Mouse (Mus musculus) bone marrow macrophage, adult 2 months (primary cell): ENCODE results near the gene Plxnd1. TPM values are rescaled to one million over a fixed set of nuclear protein-coding genes. Genes with fewer than 3 reads are reported as not detected.
A peak's percentile ranks its signal among the peaks of the same experiment; 100 is the strongest.

Experiments
- H3K27ac ChIP-seq: 2 replicates; pipeline ENCODE4 v1.5.1; 2012; ENCODE audit warnings: low read depth, low read length; ENCODE audit not compliant: insufficient read depth
- H3K4me1 ChIP-seq: 2 replicates; pipeline ENCODE4 v1.6.1; 2012; ENCODE audit warnings: low read length; ENCODE audit not compliant: control insufficient read depth, insufficient read depth
- H3K4me3 ChIP-seq: 2 replicates; pipeline ENCODE4 v1.5.1; 2012; ENCODE audit warnings: mild to moderate bottlenecking, low read length, moderate library complexity; ENCODE audit not compliant: insufficient read depth
- CTCF ChIP-seq: IDR thresholded peaks from 2 replicates; pipeline ENCODE4 v1.5.1; 2012; ENCODE audit warnings: low read depth, mild to moderate bottlenecking, low read length, moderate library complexity
- POLR2A ChIP-seq: IDR thresholded peaks from 2 replicates; pipeline ENCODE4 v1.6.1; 2012; ENCODE audit warnings: mild to moderate bottlenecking, low read depth, low read length, borderline replicate concordance
- polyA plus RNA-seq: library from polyadenylated mRNA; stranded (reverse); fragments of >200 nt; gene quantifications from 2 replicates; pipeline ENCODE4 v1.2.4, GENCODE M21; 2012; ENCODE audit not compliant: missing spikeins, insufficient read depth, insufficient read length

Plxnd1 gene
- polyA plus RNA-seq, 1 experiment, result 222 TPM

DNA sequence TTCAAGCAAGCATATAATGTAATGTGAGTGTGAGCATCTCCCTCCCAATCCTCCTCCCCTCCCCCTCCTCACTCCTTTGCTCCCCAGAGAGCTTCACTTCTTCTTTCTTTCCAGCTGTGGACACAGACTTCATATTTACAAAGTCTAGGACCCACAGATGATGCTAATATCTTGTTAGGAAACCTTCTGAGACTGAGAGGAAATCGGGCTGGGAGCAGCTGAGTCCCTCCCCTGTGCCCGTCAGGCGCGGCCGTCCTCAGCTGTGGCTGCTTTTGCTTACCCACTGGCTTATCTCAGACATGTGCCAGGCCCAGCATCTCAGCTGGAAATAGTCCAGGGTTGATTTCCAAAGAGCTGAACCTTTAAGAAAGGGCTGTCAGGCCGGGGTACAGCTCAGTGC, 48.4 kb downstream of the Plxnd1 start:
- peak overlapping the region; percentile 56 for H3K27ac ChIP-seq
- no peak overlapping the region for H3K4me3 ChIP-seq
- peaks cover 49% of the 10 kb centered on the region for H3K4me1 ChIP-seq
- no peak for TF ChIP-seq POLR2A
- no peak for TF ChIP-seq CTCF

GRCm38 (mm10) chr6:115945633-115946032, 49.2 kb downstream of the Plxnd1 start:
- no peak overlapping the region for H3K27ac ChIP-seq
- TF ChIP-seq CTCF (no peak), POLR2A (no peak)
- no peak overlapping the region for H3K4me3 ChIP-seq
- peaks cover 55% of the 10 kb centered on the region for H3K4me1 ChIP-seq

DNA sequence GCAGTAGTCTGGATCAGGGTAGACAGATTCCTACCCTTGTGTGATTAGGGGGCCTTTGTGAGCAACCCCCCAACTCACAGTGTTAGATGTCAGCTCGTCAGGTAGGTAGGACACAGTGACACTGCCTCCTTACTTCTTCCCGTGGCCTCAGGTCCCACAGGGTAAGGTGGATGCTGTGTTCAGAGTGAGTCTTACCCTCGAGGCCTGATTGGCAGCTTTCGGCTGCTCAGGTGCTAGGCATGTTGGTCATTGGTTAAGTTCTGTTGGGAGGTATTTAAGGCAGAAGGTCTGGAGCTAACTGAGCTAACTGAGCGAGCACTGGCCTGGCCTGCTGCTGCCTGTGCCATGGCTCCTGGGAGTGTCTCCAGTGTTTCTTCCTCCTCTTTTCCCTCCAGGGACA, 50.2 kb downstream of the Plxnd1 start, which contains the start of gene H1foo:
TSS of gene H1foo (plus strand) at position 301 of the 400 bp plus-strand sequence.
- peaks cover 56% of the 10 kb centered on the region for H3K4me1 ChIP-seq
- TF ChIP-seq CTCF (no peak), POLR2A (no peak)
- no peak within 1 kb of the TSS for H3K4me3 ChIP-seq
- peak within 1 kb of the TSS; percentile 29 for H3K27ac ChIP-seq

DNA sequence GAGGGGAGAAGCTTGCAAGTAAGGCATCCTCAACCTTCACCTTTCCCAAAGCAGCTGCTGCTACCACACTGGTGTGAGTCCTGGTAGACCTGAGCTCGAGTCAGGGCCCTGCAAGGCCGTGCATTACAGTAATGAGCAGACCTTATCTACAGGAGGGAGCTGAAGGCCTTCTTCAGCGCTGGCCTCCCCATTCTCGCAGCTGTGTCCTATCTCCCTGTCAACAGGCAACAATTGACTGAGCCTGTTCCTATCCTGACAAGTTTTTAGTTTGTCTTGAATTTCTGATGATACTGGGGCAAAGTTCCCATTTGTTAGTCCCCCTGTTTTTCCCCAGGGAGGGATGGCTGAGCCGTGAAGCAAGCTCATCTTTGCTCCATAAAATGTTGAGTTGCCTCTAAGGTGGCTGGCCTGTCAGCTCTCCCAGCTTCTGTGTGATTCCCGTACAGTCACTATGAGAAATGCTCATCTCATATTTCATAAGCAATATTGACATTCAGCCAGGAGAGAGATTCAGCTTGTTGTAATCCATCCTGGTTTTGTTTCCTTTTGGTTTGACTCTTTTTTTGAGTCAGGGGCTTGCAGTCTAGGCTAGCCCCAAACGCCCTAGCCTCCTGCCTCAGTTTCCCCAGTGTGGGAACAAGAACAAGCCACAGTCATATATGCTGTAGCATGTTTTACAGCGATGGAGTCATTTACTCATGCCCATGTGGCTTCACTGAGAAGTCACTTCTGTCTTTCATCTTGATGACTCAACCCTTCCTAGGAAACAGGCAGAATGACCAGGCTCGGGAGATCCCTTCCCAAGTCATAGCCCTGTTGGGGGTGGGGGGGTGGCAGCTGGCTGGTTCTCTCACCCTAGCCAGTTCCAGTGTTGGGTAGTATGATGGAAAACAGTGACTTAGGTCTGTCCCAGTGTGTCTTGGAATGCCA, 51.0 kb downstream of the Plxnd1 start:
- H3K4me1 ChIP-seq, result peaks cover 56% of the 10 kb centered on the region
- no peak overlapping the region for H3K4me3 ChIP-seq
- peak overlapping the region; percentile 29 for H3K27ac ChIP-seq
- TF ChIP-seq POLR2A (no peak), CTCF (no peak)

- Histone ChIP-seq H3K27ac (no peak overlapping the region), H3K4me3 (no peak overlapping the region), H3K4me1 (peaks cover 46% of the 10 kb centered on the region)
- no peak for TF ChIP-seq POLR2A
- TF ChIP-seq CTCF, result no peak
Observed at GRCm38 (mm10) chr6:115941128-115941527, 53.7 kb downstream of the Plxnd1 start.

GRCm38 (mm10) chr6:115940603-115941002, 54.2 kb downstream of the Plxnd1 start:
- TF ChIP-seq POLR2A (no peak), CTCF (no peak)
- Histone ChIP-seq H3K4me3 (no peak overlapping the region), H3K27ac (no peak overlapping the region), H3K4me1 (peaks cover 40% of the 10 kb centered on the region)

DNA sequence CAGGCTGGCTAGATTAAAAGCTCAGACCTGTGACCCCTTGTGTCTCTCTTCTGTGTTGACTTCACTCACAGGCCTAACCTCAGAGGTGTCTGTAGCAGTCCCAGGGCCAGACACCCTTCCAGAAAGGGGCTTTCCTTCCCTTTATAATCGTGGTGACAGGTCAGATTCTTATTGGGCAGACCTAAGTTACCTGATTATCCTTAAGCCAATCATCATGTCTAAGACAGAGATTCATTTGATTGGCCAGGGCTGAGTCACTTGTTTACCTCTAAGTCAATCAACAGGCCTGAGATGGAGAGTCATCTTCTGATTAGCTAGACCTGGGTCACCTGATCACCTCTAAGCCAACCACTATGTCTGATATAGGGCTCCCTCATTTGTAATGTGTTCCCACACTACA, 56.0 kb downstream of the Plxnd1 start:
- Histone ChIP-seq H3K27ac (no peak overlapping the region), H3K4me1 (peaks cover 25% of the 10 kb centered on the region), H3K4me3 (no peak overlapping the region)
- TF ChIP-seq CTCF (no peak), POLR2A (no peak)

- no peak overlapping the region for H3K27ac ChIP-seq
- TF ChIP-seq POLR2A (no peak), CTCF (no peak)
- no peak overlapping the region for H3K4me3 ChIP-seq
- H3K4me1 ChIP-seq, result peaks cover 17% of the 10 kb centered on the region
Observed at GRCm38 (mm10) chr6:115938011-115938410, 56.8 kb downstream of the Plxnd1 start.

- Histone ChIP-seq H3K4me3 (no peak overlapping the region), H3K4me1 (peaks cover under 1% of the 10 kb centered on the region; the same call in 1 of the 2 replicates), H3K27ac (no peak overlapping the region)
- TF ChIP-seq POLR2A (no peak), CTCF (no peak)
Observed at GRCm38 (mm10) chr6:115935544-115935943, 59.3 kb downstream of the Plxnd1 start.

DNA sequence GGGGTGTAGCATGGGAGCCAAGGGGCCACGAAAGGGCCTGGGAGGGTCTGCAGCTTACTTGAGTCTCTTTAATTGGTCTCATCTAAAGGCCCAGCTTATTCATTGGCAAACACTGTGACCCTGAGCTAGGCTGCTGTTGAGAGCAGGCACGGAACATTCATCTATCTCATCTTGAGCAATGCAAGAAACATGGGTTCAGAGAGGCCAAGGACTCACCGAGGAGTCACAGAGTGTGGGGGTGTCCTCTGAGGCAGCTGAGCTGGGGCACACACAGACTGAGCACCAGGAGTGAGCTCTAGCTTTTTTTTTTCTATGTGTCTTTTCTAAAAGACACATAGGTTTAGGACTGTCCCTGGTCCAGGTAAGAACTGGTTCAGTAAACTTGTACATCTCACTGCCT, 62.4 kb downstream of the Plxnd1 start:
- Histone ChIP-seq H3K4me1 (peaks cover 5% of the 10 kb centered on the region), H3K27ac (no peak overlapping the region), H3K4me3 (no peak overlapping the region)
- TF ChIP-seq CTCF (no peak), POLR2A (no peak)
